Mouse (Mus musculus) liver, adult 2 months (tissue): ENCODE measurements around the gene Wdr54. TPM values are rescaled to one million over a fixed set of nuclear protein-coding genes. Genes with fewer than 3 reads are reported as not detected.
A peak's percentile ranks its signal among the peaks of the same experiment; 100 is the strongest.

ENCODE experiments used
- DNase-seq: peaks from one replicate; pipeline ENCODE4 v3.0.0-alpha.2; 2011; ENCODE audit warnings: low read depth, low spot score; ENCODE audit errors: extremely low read depth
- H3K27ac ChIP-seq: fragments of 200-500 bp; replicated peaks from 2 replicates; pipeline ENCODE4 v1.5.1; 2012; ENCODE audit warnings: low read depth, mild to moderate bottlenecking, control low read depth, inconsistent platforms, low read length; ENCODE audit not compliant: insufficient read depth
- H3K27me3 ChIP-seq: fragments of 200-500 bp; 2 replicates; pipeline ENCODE4 v1.6.1; 2012; ENCODE audit warnings: mild to moderate bottlenecking, moderate library complexity, low read length, inconsistent platforms; ENCODE audit not compliant: control insufficient read depth, insufficient read depth
- H3K36me3 ChIP-seq: fragments of 200-500 bp; 2 replicates; pipeline ENCODE4 v1.6.1; 2012; ENCODE audit warnings: low read length, inconsistent platforms; ENCODE audit not compliant: control insufficient read depth, insufficient read depth
- H3K4me1 ChIP-seq: fragments of 200-500 bp; 2 replicates; pipeline ENCODE4 v1.6.1; 2011; ENCODE audit warnings: low read length; ENCODE audit not compliant: control insufficient read depth, insufficient read depth
- H3K4me3 ChIP-seq: fragments of 200-500 bp; 2 replicates; pipeline ENCODE4 v1.5.1; 2011; ENCODE audit warnings: low read depth, mild to moderate bottlenecking, control low read depth, low read length, moderate library complexity; ENCODE audit not compliant: insufficient read depth
- H3K79me2 ChIP-seq: fragments of 200-500 bp; 2 replicates; pipeline ENCODE4 v1.6.1; 2012; ENCODE audit warnings: inconsistent platforms, mild to moderate bottlenecking, low read length, moderate library complexity; ENCODE audit not compliant: control insufficient read depth, insufficient read depth
- H3K9ac ChIP-seq: fragments of 200-500 bp; 2 replicates; pipeline ENCODE4 v1.6.1; 2012; ENCODE audit warnings: low read depth, mild to moderate bottlenecking, control low read depth, inconsistent platforms, low read length
- CTCF ChIP-seq: fragments of 200-500 bp; IDR thresholded peaks from 2 replicates; pipeline ENCODE4 v1.5.1; 2011; ENCODE audit warnings: low read depth, low read length, control low read depth
- POLR2A ChIP-seq: fragments of 200-500 bp; IDR thresholded peaks from 2 replicates; pipeline ENCODE4 v1.6.1; 2011; ENCODE audit warnings: low read length, control low read depth; ENCODE audit not compliant: insufficient read depth; ENCODE audit errors: extremely low read depth
- WGBS: fragments of 180-500 bp; shearing (Covaris S2); methylation state at CpG from one replicate; pipeline ENCODE4 v1.1.7; 2018; 5-methylcytosine and 5-hydroxymethylcytosine counted together
- polyA plus RNA-seq: library from polyadenylated mRNA; depleted of rRNA; stranded (reverse); fragments of >200 nt; gene quantifications from 2 replicates; pipeline ENCODE4 v1.2.3, GENCODE M21; 2012; rRNA removed
- total RNA-seq: library from RNA; depleted of rRNA; stranded (reverse); fragments of >200 nt; gene quantifications from 2 replicates; pipeline ENCODE4 v1.2.3, GENCODE M21; 2014; rRNA removed

The Wdr54 gene
- total and polyA plus RNA-seq, 2 experiments, result 0.28 to 1.7 TPM

GRCm38 (mm10) chr6:83104158-83104557 is 52.0 kb downstream of the Wdr54 start:
- no peak overlapping the region for H3K4me3 ChIP-seq
- WGBS, result 82% methylated on average over 4 of the region's 4 CpGs

DNA sequence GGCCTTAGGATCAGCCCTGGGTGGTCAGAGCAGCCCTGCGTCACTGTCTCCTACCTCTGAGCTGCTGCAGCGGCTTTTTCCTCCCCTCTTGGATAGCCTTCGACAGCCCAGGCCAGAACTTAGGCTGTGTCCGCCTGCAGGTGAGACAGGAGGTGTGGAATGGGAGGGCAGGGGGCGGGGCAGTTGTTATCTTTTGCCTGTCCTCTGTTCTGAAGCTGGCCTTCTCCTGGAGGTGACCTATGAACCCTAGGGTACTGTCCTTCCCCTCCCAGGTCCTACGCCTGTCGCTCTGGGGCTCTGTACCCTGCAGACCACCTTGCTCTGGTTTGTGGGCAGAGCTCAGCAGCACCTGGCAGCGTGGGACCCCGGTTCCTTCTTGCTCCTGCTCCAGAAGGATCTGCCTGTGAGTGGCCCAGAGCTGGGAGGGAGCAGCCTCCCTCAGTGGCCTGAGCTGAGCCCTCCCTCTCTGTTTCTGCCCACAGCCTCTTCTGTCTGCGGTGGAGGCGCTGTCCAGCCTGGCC is 53.0 kb downstream of the Wdr54 start:
- DNase-seq, result peak; percentile 80
- H3K9ac ChIP-seq, result no peak overlapping the region

More at GRCm38 (mm10) chr6:83104158-83104557, 52.0 kb downstream of the Wdr54 start:
- H3K9ac ChIP-seq, result no peak overlapping the region
- H3K27me3 ChIP-seq, result no peaks in the 10 kb centered on the region
- no peak overlapping the region for H3K27ac ChIP-seq
- H3K4me1 ChIP-seq, result peaks cover 20% of the 10 kb centered on the region
- TF ChIP-seq POLR2A (no peak), CTCF (no peak)
- DNase-seq, result no peak
- peaks cover 1% of the 10 kb centered on the region; the same call in 1 of the 2 replicates for H3K79me2 ChIP-seq
- no peaks in the 10 kb centered on the region for H3K36me3 ChIP-seq

DNA sequence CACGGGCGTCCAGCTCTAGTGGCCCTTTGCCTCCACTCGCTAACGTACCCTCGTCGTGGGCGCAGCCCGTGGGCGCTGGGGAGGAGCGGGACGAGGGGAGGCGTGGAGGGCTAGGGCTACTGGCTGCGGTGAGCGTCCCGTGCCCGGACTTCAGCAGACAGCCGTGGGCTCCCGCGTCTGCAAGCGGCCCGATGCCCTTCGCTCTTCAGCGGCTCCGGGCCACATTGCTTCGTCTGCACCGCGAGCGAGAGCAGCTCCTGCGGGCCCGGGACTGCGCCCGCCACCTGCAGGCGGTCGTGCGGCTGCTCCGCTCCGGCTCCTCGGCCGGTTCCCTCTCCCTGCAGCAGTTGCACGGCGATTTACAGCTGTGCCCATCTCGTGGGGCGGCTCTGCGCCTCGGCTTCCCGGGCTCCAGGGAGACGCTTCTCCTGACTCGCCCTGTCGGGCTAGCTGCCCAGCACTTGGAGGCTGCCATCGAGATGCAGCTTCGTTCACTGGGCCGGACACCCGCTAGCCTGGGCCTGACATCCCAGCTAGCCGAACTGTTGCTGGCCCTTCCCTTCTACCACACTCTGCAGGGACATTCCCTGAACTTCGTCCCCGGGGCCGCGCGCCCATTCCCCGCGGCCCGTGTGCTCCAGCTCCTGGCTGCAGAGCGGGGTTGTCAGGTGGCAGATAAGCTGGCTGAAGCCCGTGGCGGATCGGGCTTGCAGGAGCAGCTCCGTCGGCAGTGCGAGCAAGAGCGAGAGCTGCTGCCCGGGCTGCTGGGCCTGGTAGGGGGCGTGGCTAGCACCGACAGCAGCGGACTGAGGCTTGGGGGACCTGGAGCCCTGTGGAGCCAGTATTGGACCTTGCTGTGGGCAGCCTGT is 54.3 kb downstream of the Wdr54 start:
- WGBS, result under 1% methylated on average over 73 of the region's 74 CpGs
- peak overlapping the region; percentile 53 for H3K27ac ChIP-seq
- no peaks in the 10 kb centered on the region for H3K27me3 ChIP-seq
- H3K79me2 ChIP-seq, result no peaks in the 10 kb centered on the region
- TF ChIP-seq CTCF (peak; percentile 45; the same call in 1 of the 2 replicates), POLR2A (no peak)
- DNase-seq, result peak; percentile 61
- H3K4me3 ChIP-seq, result peak overlapping the region; percentile 67
- H3K36me3 ChIP-seq, result no peaks in the 10 kb centered on the region
- peaks cover 11% of the 10 kb centered on the region for H3K4me1 ChIP-seq
- peak overlapping the region; percentile 81 for H3K9ac ChIP-seq

More for the DNA sequence above, 53.0 kb downstream of the Wdr54 start:
- peak; percentile 34; the same call in 1 of the 2 replicates for TF ChIP-seq CTCF
- no peak for TF ChIP-seq POLR2A
- Histone ChIP-seq H3K36me3 (no peaks in the 10 kb centered on the region), H3K79me2 (no peaks in the 10 kb centered on the region), H3K27ac (0 out of 2 replicates have a peak overlapping the region, but pooled peaks have one; percentile 2), H3K4me3 (peak overlapping the region; percentile 1; the same call in 1 of the 2 replicates), H3K27me3 (no peaks in the 10 kb centered on the region), H3K4me1 (peaks cover 17% of the 10 kb centered on the region)
- 29% methylated on average over 11 of the region's 11 CpGs for WGBS

- H3K27ac ChIP-seq, result peak within 1 kb of the TSS; percentile 53
- H3K79me2 ChIP-seq, result no peaks in the 10 kb centered on the region
- peaks cover 11% of the 10 kb centered on the region for H3K4me1 ChIP-seq
- TF ChIP-seq POLR2A, result peak; percentile 66; the same call in 1 of the 2 replicates
- TF ChIP-seq CTCF, result peak; percentile 64
- peak within 1 kb of the TSS; percentile 81 for H3K9ac ChIP-seq
- WGBS, result 1% methylated on average over 25 of the region's 25 CpGs
- H3K27me3 ChIP-seq, result no peaks in the 10 kb centered on the region
- no peaks in the 10 kb centered on the region for H3K36me3 ChIP-seq
- peak; percentile 90 for DNase-seq
- H3K4me3 ChIP-seq, result peak within 1 kb of the TSS; percentile 67
These were observed 54.9 kb downstream of the Wdr54 start, which contains the start of the genes Ccdc142 and Gm42688 for GRCm38 (mm10) chr6:83101316-83101687. Gene Ccdc142, plus strand, starts transcription at chr6:83101601. Gene Gm42688, plus strand, starts transcription at chr6:83101617.

Other genes starting within 250 kb of the Wdr54 start
- gene Sema4f, start 216.6 kb downstream of the Wdr54 start, total RNA-seq, result not detected in 2 replicates
- gene Sema4f, start 216.6 kb downstream of the Wdr54 start, polyA plus RNA-seq, result not detected in 2 replicates
- not detected in 2 replicates for gene M1ap, start 209.5 kb downstream of the Wdr54 start, total RNA-seq
- 0.17 TPM in 1 of 2 replicates, not detected in the other for gene M1ap, start 209.5 kb downstream of the Wdr54 start, polyA plus RNA-seq
- gene Dok1, start 122.9 kb downstream of the Wdr54 start, total RNA-seq, result 1.2 and 2.2 TPM in 2 replicates
- gene Dok1, start 122.9 kb downstream of the Wdr54 start, polyA plus RNA-seq, result 1.3 and 1.4 TPM in 2 replicates
- 1.2 and 1.3 TPM in 2 replicates for gene Loxl3, start 122.2 kb downstream of the Wdr54 start, total RNA-seq
- gene Loxl3, start 122.2 kb downstream of the Wdr54 start, polyA plus RNA-seq, result 0.85 and 1.1 TPM in 2 replicates
- gene Aup1, start 101.9 kb downstream of the Wdr54 start, total RNA-seq, result 109 and 114 TPM in 2 replicates
- gene Aup1, start 101.9 kb downstream of the Wdr54 start, polyA plus RNA-seq, result 593 and 598 TPM in 2 replicates
- gene Htra2, start 101.1 kb downstream of the Wdr54 start, total RNA-seq, result 14.0 and 17.5 TPM in 2 replicates
- gene Htra2, start 101.1 kb downstream of the Wdr54 start, polyA plus RNA-seq, result 23.3 and 24.1 TPM in 2 replicates
- 7.4 and 7.5 TPM in 2 replicates for gene Dqx1, start 98.6 kb downstream of the Wdr54 start, total RNA-seq
- 8.1 and 9.6 TPM in 2 replicates for gene Dqx1, start 98.6 kb downstream of the Wdr54 start, polyA plus RNA-seq
- gene Tlx2, start 86.1 kb downstream of the Wdr54 start, total RNA-seq, result not detected in 2 replicates
- gene Tlx2, start 86.1 kb downstream of the Wdr54 start, polyA plus RNA-seq, result not detected in 2 replicates
- 4.1 and 6.1 TPM in 2 replicates for gene Pcgf1, start 78.5 kb downstream of the Wdr54 start, total RNA-seq
- gene Pcgf1, start 78.5 kb downstream of the Wdr54 start, polyA plus RNA-seq, result 7.7 and 10.8 TPM in 2 replicates
- 0.65 and 0.81 TPM in 2 replicates for gene Lbx2, start 70.0 kb downstream of the Wdr54 start, total RNA-seq
- gene Lbx2, start 70.0 kb downstream of the Wdr54 start, polyA plus RNA-seq, result 0.34 and 1.1 TPM in 2 replicates
- 3.0 and 3.4 TPM in 2 replicates for gene Ccdc142, start 54.8 kb downstream of the Wdr54 start, total RNA-seq
- gene Ccdc142, start 54.8 kb downstream of the Wdr54 start, polyA plus RNA-seq, result 4.2 and 5.4 TPM in 2 replicates
- 1.4 and 1.8 TPM in 2 replicates for gene Gm42688, start 54.8 kb downstream of the Wdr54 start, total RNA-seq
- gene Gm42688, start 54.8 kb downstream of the Wdr54 start, polyA plus RNA-seq, result 2.0 and 2.5 TPM in 2 replicates
- 66.0 and 78.2 TPM in 2 replicates for gene Mrpl53, start 47.4 kb downstream of the Wdr54 start, total RNA-seq
- gene Mrpl53, start 47.4 kb downstream of the Wdr54 start, polyA plus RNA-seq, result 73.8 and 80.0 TPM in 2 replicates
- gene Mogs, start 40.9 kb downstream of the Wdr54 start, total RNA-seq, result 28.2 and 38.7 TPM in 2 replicates
- 51.3 and 66.1 TPM in 2 replicates for gene Mogs, start 40.9 kb downstream of the Wdr54 start, polyA plus RNA-seq
- 39.5 and 48.3 TPM in 2 replicates for gene Wbp1, start 34.8 kb downstream of the Wdr54 start, total RNA-seq
- gene Wbp1, start 34.8 kb downstream of the Wdr54 start, polyA plus RNA-seq, result 85.1 and 112 TPM in 2 replicates
- gene Ino80b, start 31.0 kb downstream of the Wdr54 start, total RNA-seq, result 9.5 and 10.3 TPM in 2 replicates
- 23.8 and 26.5 TPM in 2 replicates for gene Ino80b, start 31.0 kb downstream of the Wdr54 start, polyA plus RNA-seq
- gene Rtkn, start 20.9 kb downstream of the Wdr54 start, total RNA-seq, result 4.7 and 6.9 TPM in 2 replicates
- 12.2 and 17.4 TPM in 2 replicates for gene Rtkn, start 20.9 kb downstream of the Wdr54 start, polyA plus RNA-seq
- 0.09 and 0.13 TPM in 2 replicates for gene 1700003E16Rik, start within 50 bp of the Wdr54 start, total RNA-seq
- 0.22 and 0.29 TPM in 2 replicates for gene 1700003E16Rik, start within 50 bp of the Wdr54 start, polyA plus RNA-seq
- 13.5 and 17.1 TPM in 2 replicates for gene Dctn1, start 9.5 kb upstream of the Wdr54 start, total RNA-seq
- 27.4 and 36.0 TPM in 2 replicates for gene Dctn1, start 9.5 kb upstream of the Wdr54 start, polyA plus RNA-seq
- gene Slc4a5, start 63.4 kb upstream of the Wdr54 start, total RNA-seq, result under 0.01 and 0.07 TPM in 2 replicates
- gene Slc4a5, start 63.4 kb upstream of the Wdr54 start, polyA plus RNA-seq, result 0.28 TPM in 1 of 2 replicates, not detected in the other
- 0.83 and 1.6 TPM in 2 replicates for gene Mthfd2, start 169.5 kb upstream of the Wdr54 start, total RNA-seq
- 0.98 and 1.1 TPM in 2 replicates for gene Mthfd2, start 169.5 kb upstream of the Wdr54 start, polyA plus RNA-seq
- 35.2 and 40.4 TPM in 2 replicates for gene Mob1a, start 169.6 kb upstream of the Wdr54 start, total RNA-seq
- gene Mob1a, start 169.6 kb upstream of the Wdr54 start, polyA plus RNA-seq, result 11.6 and 11.9 TPM in 2 replicates
- gene Bola3, start 192.8 kb upstream of the Wdr54 start, total RNA-seq, result 26.4 and 47.1 TPM in 2 replicates
- 144 and 246 TPM in 2 replicates for gene Bola3, start 192.8 kb upstream of the Wdr54 start, polyA plus RNA-seq